Mouse (Mus musculus): ENCODE results near the gene Sesn2.

The Sesn2 gene

DNA sequence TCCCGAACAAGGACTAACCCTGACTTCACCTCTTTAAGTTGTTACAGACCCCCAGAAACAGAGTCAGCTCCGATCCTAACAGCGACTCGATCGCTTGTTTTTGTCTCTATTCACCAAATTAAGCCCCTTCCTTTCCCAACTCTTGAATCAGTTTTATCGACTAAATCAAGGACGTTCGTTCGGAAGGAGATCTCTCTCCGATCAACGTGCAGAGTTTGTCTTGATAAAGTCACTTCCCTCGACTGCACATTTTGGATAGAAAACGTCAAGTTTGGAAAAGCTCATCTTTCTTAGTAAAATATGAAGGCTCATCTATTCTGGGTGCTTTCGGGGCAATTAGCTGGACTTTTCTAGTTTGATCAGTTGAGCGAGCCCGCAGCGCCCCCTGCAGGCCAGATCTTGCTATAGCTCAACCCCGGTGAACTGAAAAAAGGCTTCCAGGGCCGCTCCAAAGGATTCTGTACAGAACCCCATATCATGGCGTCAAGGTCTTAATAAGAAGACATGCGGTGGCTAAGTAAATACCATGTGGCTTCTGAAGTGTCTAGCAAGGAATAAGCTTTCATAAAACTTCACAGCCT, 4.3 kb upstream of the Sesn2 start:
- peak; percentile 91 for DNase-seq (ENCODE audit: low spot score)

DNA sequence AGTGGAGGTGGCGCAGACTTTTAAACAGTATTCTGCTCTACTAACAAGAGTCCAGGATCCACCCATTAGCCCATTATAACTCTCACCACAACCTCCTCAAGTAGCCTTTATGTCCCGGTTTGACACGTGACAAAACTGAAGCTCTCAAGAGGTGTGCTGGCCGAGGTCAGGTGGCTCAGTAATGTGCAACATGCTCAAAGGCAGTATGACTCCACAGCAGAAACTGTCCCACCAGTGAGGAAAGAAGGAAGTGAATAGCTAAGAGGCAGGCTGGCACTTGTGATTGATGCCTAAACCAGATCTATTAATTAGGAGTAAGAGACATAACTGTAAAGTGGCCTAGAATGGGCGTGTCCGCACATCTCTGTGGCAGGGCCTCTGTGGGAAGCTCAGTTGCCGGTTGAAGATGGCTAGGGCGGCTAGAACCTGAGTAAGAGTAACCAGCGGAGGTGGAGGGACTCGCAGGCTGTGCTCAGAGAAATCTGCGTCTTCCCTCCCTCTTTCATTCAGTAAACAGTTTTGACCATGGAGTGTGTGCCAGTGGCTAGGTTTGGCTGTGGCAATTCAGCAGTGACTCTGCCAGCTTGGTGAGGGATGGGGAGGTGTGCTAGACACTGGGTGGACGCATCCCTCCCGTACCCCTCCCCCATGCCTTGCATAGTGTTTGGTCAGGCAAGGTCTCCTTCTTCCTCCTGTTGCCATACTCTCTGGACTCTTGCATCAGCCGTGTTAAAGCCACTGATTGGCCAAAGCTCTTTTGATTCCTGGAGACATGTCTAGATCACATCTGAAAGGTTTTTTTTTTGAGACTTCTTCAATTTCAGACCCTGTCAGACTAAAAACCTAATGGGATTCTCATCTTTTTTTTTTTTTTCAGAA, 3.3 kb upstream of the Sesn2 start:
- DNase-seq (ENCODE audit: low spot score) = peak; percentile 56

GRCm38 (mm10) chr4:132512080-132512479, 1.8 kb upstream of the Sesn2 start:
- DNase-seq (ENCODE audit: low spot score) = peak; percentile 66

DNA sequence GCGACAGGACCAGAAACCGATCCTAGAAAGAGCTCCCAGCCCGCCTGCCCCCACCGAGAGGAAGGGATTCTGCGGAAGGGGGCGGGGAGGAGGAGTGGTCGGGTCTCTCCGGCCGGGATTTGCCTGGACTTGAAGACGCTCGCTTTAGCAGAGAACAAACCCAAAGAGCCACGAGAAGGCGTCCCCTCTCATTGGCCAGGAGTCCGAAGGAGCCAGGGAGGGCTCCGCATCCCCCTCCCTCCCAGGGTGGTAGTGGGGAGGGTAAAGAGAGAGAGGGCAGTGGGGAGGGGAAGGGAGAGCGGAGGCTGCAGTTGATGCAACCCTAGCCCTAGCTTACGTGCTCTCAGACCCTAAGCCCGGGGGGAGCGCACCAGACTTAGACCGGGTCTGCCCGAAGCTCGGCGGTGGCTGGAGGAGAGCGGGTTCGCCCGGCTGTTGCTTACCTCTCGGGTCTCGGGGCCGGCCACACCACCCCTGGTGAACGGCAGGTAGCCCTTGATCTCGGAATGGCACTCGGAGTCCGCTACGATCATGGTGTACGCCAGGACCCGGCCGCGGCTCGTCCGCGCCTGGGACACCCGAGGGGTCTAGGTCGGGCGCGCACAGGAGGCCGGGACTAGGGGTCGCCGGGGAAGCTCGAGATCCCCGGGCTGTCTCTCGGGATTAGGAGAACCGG, 542 bp downstream of the Sesn2 start:
- no peak for DNase-seq (ENCODE audit: low spot score)

- DNase-seq (ENCODE audit: low spot score) = no peak
These were observed 3.1 kb downstream of the Sesn2 start for GRCm38 (mm10) chr4:132507210-132507609.

- DNase-seq (ENCODE audit: low spot score) = no peak
These were observed 4.1 kb downstream of the Sesn2 start for GRCm38 (mm10) chr4:132506250-132506649.

DNA sequence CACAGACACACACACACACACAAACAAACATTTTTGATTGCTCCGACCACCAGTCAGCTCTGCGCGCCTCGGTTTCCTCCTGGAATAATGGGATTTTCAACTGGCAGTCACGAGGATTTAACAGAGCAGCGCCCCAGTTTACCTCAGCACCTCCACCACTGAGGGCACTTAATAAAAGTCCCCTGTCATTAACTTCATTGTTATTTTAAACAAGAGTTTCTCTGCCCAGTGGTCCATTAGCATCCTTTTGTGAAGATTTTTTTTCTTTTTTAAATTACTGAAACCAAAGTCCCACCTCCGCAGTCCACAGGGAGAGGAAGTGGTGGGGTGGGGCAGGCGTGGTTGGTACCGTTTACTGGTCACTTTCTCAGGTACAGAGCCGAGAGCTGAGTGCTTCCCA, 4.5 kb downstream of the Sesn2 start:
- DNase-seq (ENCODE audit: low spot score) = no peak

DNA sequence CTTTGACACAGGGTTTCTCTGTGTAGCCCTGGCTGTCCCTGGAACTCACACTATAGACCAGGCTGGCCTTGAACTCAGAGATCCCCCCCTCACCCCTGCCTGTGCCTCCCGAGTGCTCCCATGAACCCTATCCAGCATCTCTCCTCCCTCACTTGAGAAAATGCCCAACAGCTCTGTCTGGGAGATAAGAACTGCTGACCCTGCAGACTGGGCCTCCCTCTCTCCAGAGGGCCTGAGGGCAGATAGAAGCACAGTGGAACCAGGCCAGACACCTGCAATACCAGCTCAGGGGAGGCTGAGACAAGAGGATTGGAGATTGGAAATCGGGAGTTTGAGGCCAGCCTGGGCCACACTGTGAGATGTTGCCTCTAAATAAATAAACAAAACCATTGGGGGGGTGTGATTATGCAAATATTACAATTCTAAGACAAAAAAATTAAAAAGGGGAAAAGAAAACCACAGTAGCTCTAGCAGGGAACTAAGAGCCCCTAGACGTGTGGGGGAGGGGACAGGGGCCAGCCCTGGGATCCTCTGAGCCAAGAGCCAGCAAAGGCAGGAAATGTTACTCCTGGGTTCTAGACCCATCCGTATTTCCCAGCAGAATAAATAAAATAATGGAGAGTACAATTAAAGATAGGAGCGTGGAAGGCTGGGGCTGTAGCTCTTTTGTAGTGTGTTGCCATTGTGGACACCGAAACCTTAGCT, 5.1 kb downstream of the Sesn2 start:
- no peak for DNase-seq (ENCODE audit: low spot score)

DNA sequence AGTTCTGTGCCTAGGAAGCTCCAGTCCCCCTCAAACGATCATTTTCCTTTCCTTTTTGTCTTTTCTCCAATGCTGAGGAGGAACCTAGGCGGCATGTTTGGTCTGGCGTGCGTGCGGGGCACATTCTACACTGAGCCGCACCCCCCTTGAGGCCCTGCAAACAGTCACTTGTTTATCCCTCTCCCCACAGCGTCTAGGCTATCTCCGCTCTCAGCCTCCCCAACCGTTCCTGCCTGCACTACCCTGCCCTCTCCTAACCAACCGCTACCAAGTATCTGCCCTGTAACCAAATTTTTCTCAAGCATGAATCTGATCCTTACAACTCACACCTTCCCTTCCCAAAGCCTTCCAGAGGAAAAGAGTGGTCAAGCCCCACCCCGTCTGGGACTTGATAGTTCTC, 7.0 kb downstream of the Sesn2 start:
- no peak for DNase-seq (ENCODE audit: low spot score)

GRCm38 (mm10) chr4:132501639-132502038, 8.7 kb downstream of the Sesn2 start:
- no peak for DNase-seq (ENCODE audit: low spot score)

GRCm38 (mm10) chr4:132494271-132494918, 15.9 kb downstream of the Sesn2 start:
- no peak for DNase-seq (ENCODE audit: low spot score)

DNA sequence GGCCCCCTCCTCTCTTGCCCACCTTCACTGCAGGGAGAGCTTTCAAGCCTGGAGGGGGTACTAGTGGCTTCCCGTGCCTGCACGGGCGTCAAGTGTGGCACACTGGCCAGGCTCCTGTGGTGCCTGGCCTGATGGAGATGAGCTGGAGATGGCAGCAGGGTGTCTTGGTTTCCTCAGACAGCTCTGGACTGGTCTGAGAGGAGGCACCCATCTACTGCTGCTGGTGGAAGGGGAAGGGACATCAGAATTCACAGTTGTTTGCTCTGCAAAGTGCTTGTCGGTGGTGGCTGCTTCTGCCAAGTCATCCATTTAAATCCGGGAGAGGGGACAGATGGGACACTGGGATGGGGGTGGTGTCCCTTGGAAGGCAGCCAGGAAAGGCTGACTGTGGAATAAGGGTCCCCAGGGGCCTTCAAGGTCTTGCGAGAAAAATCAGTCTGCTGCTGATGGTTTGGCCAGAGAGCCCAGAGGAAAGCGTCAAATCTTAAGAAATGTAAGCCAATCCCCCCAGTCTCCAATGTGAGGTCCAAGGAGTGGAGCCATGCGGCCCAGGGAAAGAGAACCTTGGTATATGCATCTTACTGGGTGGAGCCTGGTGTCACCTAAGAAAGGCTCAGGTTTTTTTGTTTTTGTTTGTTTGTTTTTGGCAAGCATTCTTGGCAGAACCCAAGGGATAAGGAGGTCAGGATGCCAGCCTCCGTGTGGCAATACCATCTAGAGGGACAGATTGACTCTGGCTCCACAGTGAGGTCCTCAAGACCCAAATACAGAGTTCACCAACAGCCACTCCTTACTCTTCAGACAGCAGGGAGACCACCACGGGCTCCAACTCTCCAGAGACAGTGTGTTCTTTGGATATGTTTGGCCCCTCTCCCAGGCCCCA, 17.9 kb downstream of the Sesn2 start:
- DNase-seq (ENCODE audit: low spot score) = no peak

- no peak for DNase-seq (ENCODE audit: low spot score)
These were observed 18.6 kb downstream of the Sesn2 start for GRCm38 (mm10) chr4:132491748-132492147.

DNA sequence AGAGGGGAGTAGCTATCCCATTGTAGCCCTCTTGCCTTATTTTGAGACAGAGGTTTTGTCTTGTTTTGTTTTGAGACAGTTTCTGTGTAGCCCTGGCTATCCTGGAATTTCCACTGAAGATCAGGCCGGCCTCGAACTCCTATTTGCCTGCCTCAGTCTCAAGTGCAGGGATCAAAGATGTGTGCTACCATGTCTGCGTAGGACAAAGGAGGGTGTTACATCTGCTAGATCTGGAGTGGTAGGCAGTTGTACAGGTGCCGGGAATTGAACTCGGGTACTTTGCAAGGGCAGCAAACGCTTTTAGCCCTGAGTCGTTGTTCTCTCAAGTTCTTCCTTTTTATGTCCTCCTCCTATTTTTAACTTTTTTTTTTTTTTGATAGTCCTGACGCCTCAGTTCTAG, 19.2 kb downstream of the Sesn2 start:
- no peak for DNase-seq (ENCODE audit: low spot score)

DNA sequence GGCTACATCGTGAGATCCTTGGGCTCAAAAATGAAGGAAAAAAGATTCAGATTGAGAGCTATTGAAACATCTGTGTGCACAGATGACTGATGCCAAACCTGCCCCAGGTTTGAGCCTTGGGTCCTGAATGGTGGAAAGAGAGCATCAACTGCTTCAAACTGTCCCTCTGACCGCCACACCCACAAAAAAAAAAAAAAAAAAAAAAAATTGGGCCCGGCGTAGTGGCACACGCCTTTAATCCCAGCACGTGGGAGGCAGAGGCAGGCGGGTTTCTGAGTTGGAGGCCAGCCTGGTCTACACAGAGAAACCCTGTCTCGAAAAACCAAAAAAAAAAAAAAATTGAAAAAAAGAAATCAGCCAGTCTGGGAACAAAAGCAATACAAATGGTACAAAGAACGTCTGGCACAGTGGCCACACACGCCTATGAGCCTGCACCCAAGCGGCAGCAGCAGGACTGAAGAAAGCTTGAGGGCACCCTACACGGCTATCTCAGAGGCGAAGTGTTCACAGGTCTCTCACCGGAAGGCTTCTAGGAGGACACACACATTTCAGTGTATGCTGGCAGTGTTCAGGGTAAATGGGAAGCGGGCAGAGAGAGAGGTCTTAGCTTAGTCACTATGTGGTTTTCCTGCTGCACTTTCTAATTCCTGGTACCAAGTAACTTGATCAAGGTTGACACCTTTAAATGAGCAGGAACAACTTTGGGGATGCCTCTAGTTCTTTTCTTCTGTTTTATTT, 19.9 kb downstream of the Sesn2 start:
- no peak for DNase-seq (ENCODE audit: low spot score)

DNA sequence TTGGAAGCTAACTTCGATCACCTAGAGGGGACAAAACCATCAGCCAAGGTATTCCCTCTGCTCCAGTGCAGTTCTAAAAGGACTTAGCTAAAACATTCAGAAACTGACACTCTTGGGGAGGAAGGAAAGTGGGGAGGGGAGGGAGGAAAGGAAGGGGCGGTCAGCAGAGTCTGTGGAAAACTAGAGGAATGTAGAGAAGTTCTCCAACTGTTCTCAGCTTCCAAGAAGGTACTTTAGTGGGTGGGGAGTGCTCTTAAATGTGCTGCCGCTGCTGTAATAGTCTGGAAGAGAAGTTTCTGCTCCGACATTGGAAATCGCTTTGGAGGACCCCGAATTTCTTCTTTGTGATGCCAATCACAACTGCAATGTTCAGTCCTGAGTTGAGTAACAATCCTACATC, 21.3 kb downstream of the Sesn2 start:
- DNase-seq (ENCODE audit: low spot score) = no peak

DNA sequence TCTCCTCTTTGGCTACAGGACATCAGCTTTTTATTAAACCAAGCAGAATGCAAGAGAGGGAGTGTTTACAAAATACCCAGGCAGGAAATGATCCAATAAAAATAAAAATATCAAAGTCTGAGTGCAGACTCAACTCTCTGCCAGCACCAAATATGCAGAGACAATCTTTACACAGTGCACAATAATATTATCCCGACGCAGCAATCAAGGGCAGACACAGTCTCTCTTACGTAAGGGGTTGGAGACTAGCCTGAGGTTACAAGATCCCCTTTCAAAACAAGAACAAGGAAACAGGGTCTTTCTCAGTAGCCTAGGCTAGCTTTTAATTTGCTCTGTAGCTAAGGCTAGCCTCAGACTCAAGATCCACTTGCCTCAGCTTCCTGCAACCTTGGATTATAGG, 21.8 kb downstream of the Sesn2 start:
- DNase-seq (ENCODE audit: low spot score) = no peak

DNA sequence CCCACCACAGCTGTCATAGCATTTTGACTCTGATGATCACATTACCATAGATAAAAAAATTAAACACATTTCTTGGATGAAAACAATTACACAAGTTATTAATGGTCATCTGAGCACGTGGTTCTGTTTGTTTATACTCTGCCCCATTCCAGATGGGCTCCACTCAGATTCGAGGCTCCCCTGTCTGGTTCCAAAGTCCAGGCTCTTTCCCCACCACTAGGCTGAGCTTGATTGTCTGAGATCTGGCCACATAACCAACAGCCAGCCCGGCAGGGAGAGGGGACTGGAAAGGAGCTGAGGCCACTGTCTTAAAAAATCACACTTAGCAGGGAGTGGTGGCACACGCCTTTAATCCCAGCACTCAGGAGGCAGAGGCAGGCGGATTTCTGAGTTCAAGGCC, 25.5 kb downstream of the Sesn2 start:
- no peak for DNase-seq (ENCODE audit: low spot score)

DNA sequence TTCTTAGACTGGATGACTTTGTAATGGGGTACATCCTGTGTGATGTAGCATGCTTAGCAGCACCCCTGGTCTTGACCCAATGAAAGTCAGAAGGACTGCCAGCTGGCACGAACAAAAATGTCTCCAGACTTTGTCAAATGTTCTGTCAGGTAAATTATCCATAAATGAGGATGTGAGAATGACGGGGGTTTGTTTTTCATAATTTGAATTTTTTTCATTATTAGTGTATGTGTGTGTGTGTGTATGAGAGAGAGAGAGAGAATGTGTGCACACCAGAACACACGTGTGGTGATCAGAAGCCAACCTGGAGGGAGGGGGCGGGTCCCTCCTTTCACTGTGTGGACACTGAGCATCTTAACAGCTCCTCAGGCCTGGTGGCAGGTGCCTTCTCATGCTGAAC, 26.1 kb downstream of the Sesn2 start:
- DNase-seq (ENCODE audit: low spot score) = no peak

DNA sequence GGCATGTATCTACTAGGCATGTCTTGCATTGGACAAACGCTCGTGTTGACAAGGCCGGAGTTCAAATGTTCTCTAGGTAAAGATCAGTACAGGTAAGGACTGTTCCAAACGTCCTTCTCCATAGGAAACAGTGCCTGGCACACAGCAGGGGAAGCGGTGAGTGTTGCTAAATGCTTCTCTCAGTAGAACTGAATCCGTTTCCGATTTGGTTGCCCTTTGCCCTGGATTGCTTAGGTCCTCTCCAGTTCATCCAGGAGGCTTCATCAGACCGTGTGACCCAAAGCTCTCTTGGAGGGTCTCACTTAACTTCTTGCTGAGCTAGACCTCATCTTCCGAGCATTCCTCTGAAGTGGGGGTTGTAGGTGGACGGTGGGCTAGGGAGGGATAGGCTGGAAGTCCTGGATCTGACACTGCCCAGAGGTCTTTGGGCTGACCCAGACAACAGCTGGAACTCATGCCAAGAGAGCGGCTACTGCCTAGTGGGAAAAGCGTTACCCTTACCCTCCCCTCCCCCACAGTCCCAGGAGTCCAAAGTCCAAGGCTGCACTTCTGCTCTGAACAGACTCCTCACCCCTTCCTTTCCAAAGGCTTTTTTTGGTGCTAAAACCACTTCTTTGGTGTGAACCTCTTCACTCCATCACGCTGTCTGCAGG, 27.2 kb downstream of the Sesn2 start:
- DNase-seq (ENCODE audit: low spot score) = no peak

All from c-Kit-positive CD71-positive TER-119-positive erythroid progenitor cells, embryonic 14.5 days (primary cell).